Mouse (Mus musculus) common myeloid progenitor, adult 5-6 weeks (primary cell): ENCODE data around the gene Pde4d. TPM values are rescaled to one million over a fixed set of nuclear protein-coding genes. Genes with fewer than 3 reads are reported as not detected.

Experiments
- ATAC-seq: replicated peaks from 2 replicates; pipeline ENCODE4 v1.8.0; 2016; ENCODE audit warnings: low read depth, mild to moderate bottlenecking, moderate TSS enrichment, inconsistent platforms; ENCODE audit not compliant: poor library complexity, severe bottlenecking
- total RNA-seq: library from RNA; stranded (forward); fragments of 200-1000, 187-1606 nt; gene quantifications from 2 replicates; pipeline ENCODE4 v1.2.3, GENCODE M21; 2017

Gene Pde4d
- total RNA-seq, 1 experiment from 2014 or later, result 35.8 TPM

GRCm38 (mm10) chr13:109568638-109569468 lies 1119.1 kb downstream of the Pde4d start:
- ATAC-seq, result no peak

- no peak for ATAC-seq
These were observed 1119.7 kb downstream of the Pde4d start for GRCm38 (mm10) chr13:109569491-109569890.

- no peak for ATAC-seq
These were observed 1127.0 kb downstream of the Pde4d start for GRCm38 (mm10) chr13:109576725-109577124.

DNA sequence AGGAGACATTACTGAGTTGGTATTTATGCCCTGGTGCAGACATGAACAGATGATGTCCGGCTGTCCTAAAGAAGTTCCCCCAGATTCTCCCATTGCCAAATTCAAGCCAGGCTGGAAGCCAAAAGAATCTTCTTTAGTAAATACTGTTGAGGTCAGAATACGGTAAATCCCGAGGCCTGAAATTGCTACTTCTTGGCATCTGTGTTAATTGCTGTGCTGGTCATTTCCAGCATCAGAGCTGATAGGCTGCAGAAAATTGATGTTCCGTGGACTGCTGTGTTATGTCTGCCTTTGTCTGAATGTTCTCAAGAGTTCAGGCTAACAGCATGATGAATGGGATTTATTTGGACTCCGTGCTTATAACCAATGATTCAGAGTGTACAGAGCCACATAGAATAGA lies 1127.7 kb downstream of the Pde4d start:
- no peak for ATAC-seq

GRCm38 (mm10) chr13:109577901-109578300 lies 1128.2 kb downstream of the Pde4d start:
- no peak for ATAC-seq

GRCm38 (mm10) chr13:109581284-109582070 lies 1131.7 kb downstream of the Pde4d start:
- ATAC-seq, result no peak

GRCm38 (mm10) chr13:109590048-109590447 lies 1140.3 kb downstream of the Pde4d start:
- ATAC-seq, result no peak

DNA sequence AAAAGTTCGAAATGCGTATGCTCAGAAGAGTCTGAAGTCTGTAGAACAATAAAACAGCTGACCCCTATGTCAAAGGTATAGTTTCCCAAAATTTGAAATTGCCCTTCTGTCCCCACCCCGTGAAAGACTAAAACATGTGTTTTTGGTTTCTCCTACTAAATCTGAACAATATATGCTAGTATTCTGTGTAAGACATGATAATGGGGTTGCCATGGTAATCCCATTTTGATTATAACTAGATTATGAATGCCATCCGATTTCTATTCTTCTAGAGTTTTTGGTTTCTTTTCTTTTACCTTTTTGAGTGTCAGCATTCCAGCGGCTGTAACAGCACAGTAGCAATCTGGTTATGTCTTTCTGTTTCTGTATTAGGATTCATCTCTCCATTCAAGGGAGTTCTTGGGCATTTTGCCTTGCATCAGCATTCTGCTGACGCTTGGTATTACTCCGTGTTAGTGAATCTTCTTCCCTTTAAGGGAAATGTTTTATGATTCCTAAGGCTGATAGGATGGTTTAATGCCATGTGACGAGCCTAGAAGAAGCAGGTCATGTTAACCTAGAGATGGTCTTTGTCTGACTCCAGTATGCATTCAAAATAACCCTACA lies 1142.5 kb downstream of the Pde4d start:
- no peak for ATAC-seq

DNA sequence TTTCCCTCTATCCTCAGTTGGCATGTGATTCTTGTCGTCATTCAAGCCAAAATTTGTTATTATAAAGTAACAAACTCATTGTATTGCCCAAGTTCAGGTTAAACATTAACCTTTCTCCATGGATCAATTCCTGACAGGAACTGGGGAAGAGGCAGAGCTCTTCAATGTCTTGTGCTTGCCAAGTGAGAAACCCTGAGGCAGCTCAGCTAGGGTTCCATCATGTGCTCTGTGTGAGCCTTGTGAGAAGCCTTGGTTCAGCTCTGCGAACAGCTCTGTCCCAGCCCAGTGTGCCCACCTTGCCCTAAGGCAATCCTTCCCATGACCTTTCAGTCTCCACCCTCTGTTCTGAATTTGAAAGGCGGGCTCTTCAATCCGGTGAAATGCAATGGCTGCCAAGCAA lies 1150.0 kb downstream of the Pde4d start:
- no peak for ATAC-seq

- ATAC-seq, result no peak
These were observed 1154.3 kb downstream of the Pde4d start for GRCm38 (mm10) chr13:109604017-109604416.

GRCm38 (mm10) chr13:109605140-109605539 lies 1155.4 kb downstream of the Pde4d start:
- ATAC-seq, result no peak

DNA sequence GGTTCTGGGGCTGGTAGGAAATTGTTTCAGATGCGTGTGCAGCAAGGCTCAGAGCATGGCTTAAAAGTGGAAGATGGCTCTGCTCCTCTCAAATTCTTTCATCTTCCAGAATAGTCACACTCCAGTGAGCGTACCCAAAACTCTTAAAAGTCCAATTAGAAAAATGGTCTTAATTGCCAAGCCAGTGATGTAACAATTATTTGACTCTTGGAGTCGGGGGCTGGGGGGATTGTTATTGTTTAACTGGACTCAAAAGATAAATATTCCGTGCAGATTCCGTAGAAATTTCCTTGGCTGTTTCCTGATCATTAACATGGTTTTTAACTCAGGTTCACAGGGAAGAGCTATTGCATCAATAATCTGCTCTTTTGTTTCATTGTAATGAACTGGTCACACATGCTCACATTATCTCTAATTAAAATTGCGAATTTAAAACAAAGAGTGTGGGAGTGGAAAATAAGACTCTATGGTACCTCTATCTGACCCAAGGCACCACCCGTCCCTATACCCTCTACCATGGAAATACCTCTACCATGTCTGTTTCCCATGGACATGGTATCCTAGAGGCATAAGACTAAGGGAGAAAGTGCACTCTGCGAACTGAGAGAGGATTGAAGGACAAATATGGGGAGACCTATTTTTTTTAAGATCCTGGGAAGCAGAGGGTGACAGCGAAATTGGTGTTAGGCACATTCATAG lies 1159.5 kb downstream of the Pde4d start:
- ATAC-seq, result no peak

DNA sequence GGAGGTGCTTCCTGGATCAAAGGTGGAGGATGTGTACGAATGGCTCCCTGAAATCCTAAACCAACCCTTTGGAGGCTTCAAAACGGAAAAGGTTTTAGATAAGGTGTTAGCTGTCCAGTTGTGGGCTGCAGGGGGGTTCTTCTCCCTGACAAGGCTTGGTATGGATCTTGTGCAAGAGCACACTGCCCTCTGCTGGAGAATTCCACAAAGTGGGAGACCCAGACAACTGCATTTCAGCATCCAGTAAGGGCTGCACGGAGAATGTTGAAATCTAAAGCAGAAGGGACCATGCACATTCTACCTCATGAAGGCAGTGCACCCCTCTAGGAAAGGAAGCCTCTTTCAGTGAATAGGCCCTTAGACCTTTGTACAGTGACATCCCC lies 1160.0 kb downstream of the Pde4d start:
- ATAC-seq, result peak; percentile 86

- no peak for ATAC-seq
These were observed 1161.0 kb downstream of the Pde4d start for GRCm38 (mm10) chr13:109610772-109611171.

DNA sequence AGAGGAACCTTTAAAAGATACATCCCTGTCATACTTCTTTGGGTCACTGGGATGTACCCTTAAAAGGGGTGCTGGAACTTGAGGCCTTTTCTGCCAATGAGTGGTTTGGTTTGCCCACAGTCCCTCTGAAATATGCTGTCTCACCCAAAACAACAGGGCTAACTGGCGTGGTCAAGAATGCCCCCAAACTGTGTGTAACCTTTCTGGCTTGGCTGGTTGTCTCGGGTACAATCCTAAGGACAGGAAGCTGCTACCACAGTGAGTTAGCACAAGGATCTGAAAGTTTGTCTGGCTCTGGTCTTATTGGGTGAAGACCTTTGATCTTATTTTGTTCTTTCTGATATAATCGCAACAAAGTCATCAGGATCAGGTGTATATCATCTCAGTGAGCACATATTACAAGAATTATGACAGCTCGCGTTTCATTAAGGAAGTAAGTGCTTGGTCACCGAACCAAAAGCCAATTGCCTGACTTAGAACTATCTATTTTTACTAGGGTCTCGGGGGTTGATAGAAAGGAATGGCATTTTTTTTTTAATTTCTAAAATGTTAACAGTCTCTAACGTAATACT lies 1165.6 kb downstream of the Pde4d start:
- peak; percentile 50 for ATAC-seq

- peak; percentile 81 for ATAC-seq
These were observed 1166.1 kb downstream of the Pde4d start for GRCm38 (mm10) chr13:109615785-109616281.

GRCm38 (mm10) chr13:109619158-109619657 lies 1169.5 kb downstream of the Pde4d start:
- no peak for ATAC-seq

GRCm38 (mm10) chr13:109622207-109622606 lies 1172.5 kb downstream of the Pde4d start:
- ATAC-seq, result no peak

DNA sequence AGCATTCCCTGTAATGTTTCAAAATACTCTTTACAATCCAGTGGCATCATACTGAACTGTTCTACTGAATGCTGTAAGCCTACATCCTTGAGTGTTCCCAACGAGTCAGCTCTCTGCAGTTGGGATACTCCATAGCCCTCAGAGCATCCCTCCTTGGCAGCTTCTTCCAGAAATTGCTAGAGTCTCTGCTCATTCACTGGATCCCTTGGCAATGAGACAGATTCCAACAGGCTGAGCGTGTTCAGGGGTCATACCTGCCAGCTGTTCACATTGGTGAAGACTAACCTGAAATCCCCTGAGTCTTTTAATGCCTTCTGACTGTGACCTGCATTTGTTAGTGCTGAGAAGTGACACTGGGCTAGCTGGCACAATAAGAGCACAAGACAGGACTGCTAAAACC lies 1173.5 kb downstream of the Pde4d start:
- ATAC-seq, result no peak
